Mouse (Mus musculus) C2C12 (cell line): Measurements from ENCODE around the gene Foxd3.

Source experiments
- CEBPB ChIP-seq: IDR thresholded peaks from one replicate; pipeline ENCODE4 v1.6.1; 2011; ENCODE audit warnings: low read depth, mild to moderate bottlenecking, control low read depth, moderate library complexity
- CTCF ChIP-seq: IDR thresholded peaks from one replicate; pipeline ENCODE4 v1.5.1; 2011; ENCODE audit not compliant: control insufficient read depth, insufficient read depth, insufficient read length
- FOSL1 ChIP-seq: IDR thresholded peaks from one replicate; pipeline ENCODE4 v1.8.0; 2011; ENCODE audit warnings: mild to moderate bottlenecking, low read length; ENCODE audit not compliant: poor library complexity, insufficient read depth, severe bottlenecking
- MAX ChIP-seq: IDR thresholded peaks from one replicate; pipeline ENCODE4 v1.6.1; 2011; ENCODE audit warnings: mild to moderate bottlenecking, control low read depth
- MYOD1 ChIP-seq: IDR thresholded peaks from one replicate; pipeline ENCODE4 v1.6.1; 2011; ENCODE audit warnings: low read depth; ENCODE audit not compliant: control insufficient read depth, insufficient read length
- USF1 ChIP-seq: IDR thresholded peaks from one replicate; pipeline ENCODE4 v1.6.1; 2011; ENCODE audit warnings: low read depth, mild to moderate bottlenecking, control low read depth, moderate library complexity

DNA sequence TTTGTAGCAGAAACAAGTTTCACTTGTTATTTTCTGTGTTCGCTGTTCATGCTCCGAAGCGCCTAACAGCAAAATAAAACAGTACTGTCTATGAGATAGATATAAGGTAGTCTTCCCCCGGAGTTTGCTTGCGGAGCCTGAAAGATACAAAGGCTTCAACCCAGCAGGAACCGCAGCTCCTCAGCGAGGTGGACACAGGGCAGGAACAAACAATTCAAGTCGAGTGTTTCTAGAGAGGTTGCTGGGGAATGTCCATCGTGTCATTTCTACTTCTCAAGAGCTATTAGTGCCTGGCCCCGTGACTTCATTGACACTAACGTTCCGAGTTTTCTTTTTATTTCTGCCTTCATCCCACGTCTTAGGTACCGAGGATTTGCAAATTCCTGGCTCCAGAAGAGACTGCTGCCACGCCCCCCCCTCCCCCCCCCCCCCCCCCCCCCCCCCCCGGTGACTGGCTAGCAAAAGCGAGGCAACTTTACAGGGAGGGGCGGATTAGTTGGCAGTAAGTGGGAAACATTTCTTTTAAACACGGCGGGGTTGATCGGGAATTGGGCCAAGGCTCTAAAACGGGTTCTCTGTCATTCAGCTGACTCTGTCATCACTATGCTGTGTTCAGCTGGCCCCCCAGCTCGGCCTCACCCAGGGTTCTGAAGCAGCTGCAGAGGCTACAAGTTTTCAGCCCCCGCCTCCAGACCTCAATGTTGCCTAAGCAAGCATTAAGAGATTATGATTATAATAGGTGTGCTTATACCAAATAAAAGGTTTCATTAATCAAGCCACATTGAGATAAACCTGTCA lies 29.9 kb upstream of the Foxd3 start:
- TF ChIP-seq MAX = no peak
- no peak for TF ChIP-seq CTCF
- TF ChIP-seq CEBPB = no peak
- no peak for TF ChIP-seq MYOD1
- TF ChIP-seq USF1 = no peak
- TF ChIP-seq FOSL1 = no peak
